Mouse (Mus musculus) hindbrain, embryonic 13.5 days (tissue): ENCODE results near the gene Zfp619. TPM values are rescaled to one million over a fixed set of nuclear protein-coding genes. Genes with fewer than 3 reads are reported as not detected.
A peak's percentile ranks its signal among the peaks of the same experiment; 100 is the strongest.
"Not testable (repeated sequence)": the region's sequence is repeated elsewhere in the genome, so short reads cannot be mapped to it uniquely, and the experiment has no call there.

Source experiments
- ATAC-seq: fragments of 200-750 bp; cut with Nextera tagmentation; 2 replicates; pipeline ENCODE4 v1.8.0; 2017; ENCODE audit warnings: moderate TSS enrichment; ENCODE audit not compliant: low FRiP score
- H3K27ac ChIP-seq: fragments of 300-500 bp; sonication (generic); 2 replicates; pipeline ENCODE4 v1.5.1; 2015; ENCODE audit warnings: inconsistent platforms, mild to moderate bottlenecking, moderate library complexity
- H3K27me3 ChIP-seq: fragments of 300-500 bp; sonication (generic); 2 replicates; pipeline ENCODE4 v1.6.1; 2015; ENCODE audit warnings: mild to moderate bottlenecking, inconsistent platforms
- H3K36me3 ChIP-seq: fragments of 300-500 bp; sonication (generic); 2 replicates; pipeline ENCODE4 v1.6.1; 2015; ENCODE audit warnings: mild to moderate bottlenecking, inconsistent platforms
- H3K4me1 ChIP-seq: fragments of 300-500 bp; sonication (generic); replicated peaks from 2 replicates; pipeline ENCODE4 v1.6.1; 2015; ENCODE audit warnings: inconsistent platforms
- H3K4me2 ChIP-seq: fragments of 300-500 bp; sonication (generic); 2 replicates; pipeline ENCODE4 v1.6.1; 2015; ENCODE audit warnings: inconsistent platforms, mild to moderate bottlenecking, moderate library complexity
- H3K4me3 ChIP-seq: fragments of 300-500 bp; sonication (generic); 2 replicates; pipeline ENCODE4 v1.5.1; 2015; ENCODE audit warnings: mild to moderate bottlenecking, inconsistent platforms
- H3K9ac ChIP-seq: fragments of 300-500 bp; sonication (generic); 2 replicates; pipeline ENCODE4 v1.6.1; 2015; ENCODE audit warnings: mild to moderate bottlenecking, inconsistent platforms
- H3K9me3 ChIP-seq: fragments of 300-500 bp; sonication (generic); 2 replicates; pipeline ENCODE4 v1.6.1; 2016; ENCODE audit warnings: inconsistent platforms
- WGBS: fragments of 180-500 bp; shearing (Covaris S2); methylation state at CpG from one replicate; pipeline ENCODE4 v1.1.7; 2015; 5-methylcytosine and 5-hydroxymethylcytosine counted together
- polyA plus RNA-seq: library from polyadenylated mRNA; unstranded; fragments of >200 nt; fragmentation: Nextera tagmentation; extraction: Ambion mirVana; gene quantifications from 2 replicates; pipeline ENCODE4 v1.2.1, GENCODE M21; 2015

Zfp619 gene
- polyA plus RNA-seq, 1 experiment from 2014 or later, result 2.9 TPM

DNA sequence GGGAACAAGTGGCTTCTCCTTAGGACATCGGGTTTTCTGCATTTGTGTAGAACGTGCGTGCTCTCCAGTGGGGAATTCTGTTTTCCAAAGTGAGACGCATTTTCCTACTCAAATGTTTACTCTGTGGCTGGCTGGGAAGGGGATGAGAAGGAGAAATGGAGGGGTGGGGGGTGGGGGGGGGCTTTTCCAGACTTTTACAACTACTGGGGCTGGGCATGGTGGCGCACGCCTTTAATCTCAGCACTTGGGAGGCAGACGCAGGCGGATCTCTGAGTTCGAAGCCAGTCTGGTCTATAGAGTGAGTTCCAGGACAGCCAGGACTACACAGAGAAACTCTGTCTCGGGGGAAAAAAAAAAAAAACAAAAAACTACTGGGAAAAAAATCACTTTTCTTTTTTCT, 27.6 kb downstream of the Zfp619 start:
- no peak for ATAC-seq
- Histone ChIP-seq H3K9ac (peak overlapping the region; percentile 77), H3K9me3 (no peaks in the 10 kb centered on the region), H3K27ac (peak overlapping the region; percentile 89), H3K36me3 (peaks cover 4% of the 10 kb centered on the region), H3K27me3 (no peaks in the 10 kb centered on the region), H3K4me3 (peak overlapping the region; percentile 46), H3K4me2 (peak overlapping the region; percentile 66), H3K4me1 (peaks cover 12% of the 10 kb centered on the region; the same call in 1 of the 2 replicates)
- 48% methylated on average over 10 of the region's 10 CpGs for WGBS

GRCm38 (mm10) chr7:39549336-39549735, 31.8 kb downstream of the Zfp619 start:
- Histone ChIP-seq H3K4me1 (peaks cover 21% of the 10 kb centered on the region), H3K27ac (no peak overlapping the region), H3K36me3 (no peaks in the 10 kb centered on the region; the same call in 1 of the 2 replicates), H3K4me3 (no peak overlapping the region), H3K9ac (no peak overlapping the region), H3K9me3 (no peaks in the 10 kb centered on the region), H3K27me3 (no peaks in the 10 kb centered on the region), H3K4me2 (no peak overlapping the region)
- ATAC-seq, result no peak
- WGBS, result 74% methylated on average over 2 of the region's 2 CpGs

DNA sequence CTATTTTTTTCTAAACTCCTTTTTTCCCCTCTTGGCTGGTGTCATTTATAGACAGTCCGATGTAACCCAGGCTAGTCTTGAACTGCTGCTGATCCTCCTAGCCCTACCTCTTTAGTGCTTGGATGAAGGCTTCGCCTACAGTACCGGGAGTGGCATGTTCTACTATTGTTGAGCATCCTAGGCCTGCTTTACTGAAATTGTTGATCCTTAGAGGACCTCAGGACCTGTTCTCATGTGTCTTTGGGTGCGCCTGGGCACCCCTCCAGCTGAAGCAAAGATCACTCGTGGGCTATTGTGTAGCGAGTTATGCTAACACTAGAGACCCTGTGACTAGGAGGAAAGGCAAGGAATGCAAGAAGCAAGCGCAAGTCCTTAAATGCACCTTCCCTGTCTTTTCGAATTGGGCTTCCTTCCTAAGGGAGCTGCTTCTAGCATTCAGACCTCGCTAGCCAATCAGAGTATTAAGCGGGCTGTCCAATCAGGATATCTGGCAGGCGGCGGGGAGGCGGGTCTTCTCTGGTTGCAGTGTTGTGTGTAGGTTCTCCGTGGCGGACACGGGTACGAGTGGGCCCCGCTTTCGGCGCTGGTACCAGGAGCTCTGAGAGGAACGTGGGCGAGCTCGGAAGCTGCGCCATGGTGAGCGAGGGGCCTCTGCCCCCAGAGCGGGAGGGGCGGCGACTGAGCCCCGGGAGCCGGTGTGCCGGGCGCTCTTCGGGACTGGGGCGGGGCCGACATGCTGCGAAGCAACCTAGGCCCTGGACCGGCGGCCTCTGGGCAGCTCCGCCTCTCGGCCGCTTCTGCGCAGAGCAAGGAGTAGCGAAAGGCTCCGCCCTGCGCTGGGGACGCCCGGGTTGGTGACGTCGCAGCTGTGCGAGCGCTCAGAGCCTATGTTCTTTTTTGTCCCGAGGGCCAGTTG, 34.7 kb downstream of the Zfp619 start:
- ATAC-seq, result peak; percentile 100
- H3K9ac ChIP-seq, result peak overlapping the region; percentile 83
- H3K4me2 ChIP-seq, result peak overlapping the region; percentile 63
- no peaks in the 10 kb centered on the region for H3K9me3 ChIP-seq
- peaks cover 12% of the 10 kb centered on the region for H3K36me3 ChIP-seq
- WGBS, result 3% methylated on average over 52 of the region's 52 CpGs
- peak overlapping the region; percentile 97 for H3K27ac ChIP-seq
- peaks cover 18% of the 10 kb centered on the region for H3K4me1 ChIP-seq
- H3K4me3 ChIP-seq, result peak overlapping the region; percentile 65
- no peaks in the 10 kb centered on the region for H3K27me3 ChIP-seq

- H3K36me3 ChIP-seq, result peaks cover 13% of the 10 kb centered on the region
- WGBS, result 23% methylated on average over 5 of the region's 5 CpGs
- ATAC-seq, result no peak
- peaks cover 18% of the 10 kb centered on the region for H3K4me1 ChIP-seq
- no peaks in the 10 kb centered on the region for H3K27me3 ChIP-seq
- peak overlapping the region; percentile 65 for H3K4me3 ChIP-seq
- peak overlapping the region; percentile 83; the same call in 1 of the 2 replicates for H3K9ac ChIP-seq
- H3K4me2 ChIP-seq, result peak overlapping the region; percentile 63
- no peak overlapping the region for H3K27ac ChIP-seq
- H3K9me3 ChIP-seq, result no peaks in the 10 kb centered on the region
Measured at GRCm38 (mm10) chr7:39552993-39553392, 35.4 kb downstream of the Zfp619 start.

GRCm38 (mm10) chr7:39553871-39554270, 36.3 kb downstream of the Zfp619 start:
- H3K4me2 ChIP-seq, result no peak overlapping the region; the same call in 1 of the 2 replicates

DNA sequence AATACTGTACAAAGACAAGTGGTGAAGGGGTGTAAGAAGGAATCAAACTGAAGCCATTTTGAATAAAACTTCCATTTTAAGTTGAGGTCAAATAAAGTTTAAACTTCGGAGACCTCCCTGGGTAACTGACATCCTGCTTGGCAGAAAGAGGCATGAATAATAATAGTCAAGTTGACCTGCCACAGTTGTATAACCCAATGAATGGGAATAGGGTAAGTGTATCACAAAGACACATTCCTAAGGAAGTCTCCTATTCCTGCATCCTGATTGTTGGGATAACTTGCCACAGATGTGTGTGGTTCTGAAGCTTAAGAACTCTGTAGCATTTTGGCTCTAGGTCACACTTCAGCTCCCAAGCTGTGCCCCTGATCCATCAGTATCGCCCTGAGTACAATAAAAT, 62.5 kb downstream of the Zfp619 start:
- H3K9ac ChIP-seq, result no peak overlapping the region
- H3K4me3 ChIP-seq, result no peak overlapping the region
- no peak for ATAC-seq
- H3K36me3 ChIP-seq, result no peaks in the 10 kb centered on the region; the same call in 1 of the 2 replicates
- WGBS, result 78% methylated on average over 2 of the region's 2 CpGs
- H3K27ac ChIP-seq, result no peak overlapping the region
- H3K4me1 ChIP-seq, result no peaks in the 10 kb centered on the region
- H3K4me2 ChIP-seq, result no peak overlapping the region
- no peaks in the 10 kb centered on the region for H3K9me3 ChIP-seq
- H3K27me3 ChIP-seq, result no peaks in the 10 kb centered on the region

More at GRCm38 (mm10) chr7:39553871-39554270, 36.3 kb downstream of the Zfp619 start:
- H3K4me3 ChIP-seq, result no peak overlapping the region
- no peak overlapping the region for H3K9ac ChIP-seq
- no peaks in the 10 kb centered on the region for H3K27me3 ChIP-seq
- 88% methylated on average over 4 of the region's 4 CpGs for WGBS
- H3K4me1 ChIP-seq, result peaks cover 18% of the 10 kb centered on the region
- no peak overlapping the region for H3K27ac ChIP-seq
- peaks cover 17% of the 10 kb centered on the region for H3K36me3 ChIP-seq
- H3K9me3 ChIP-seq, result no peaks in the 10 kb centered on the region
- ATAC-seq, result no peak

- Histone ChIP-seq H3K4me2 (no peak overlapping the region), H3K4me1 (no peaks in the 10 kb centered on the region), H3K9ac (no peak overlapping the region), H3K27ac (no peak overlapping the region), H3K4me3 (no peak overlapping the region), H3K36me3 (no peaks in the 10 kb centered on the region; the same call in 1 of the 2 replicates), H3K9me3 (no peaks in the 10 kb centered on the region), H3K27me3 (no peaks in the 10 kb centered on the region)
- WGBS, result 92% methylated on average over 2 of the region's 2 CpGs
- no peak for ATAC-seq
Measured at GRCm38 (mm10) chr7:39580601-39581000, 63.0 kb downstream of the Zfp619 start.

- H3K36me3 ChIP-seq, H3K9ac ChIP-seq, H3K4me1 ChIP-seq, H3K27me3 ChIP-seq, H3K9me3 ChIP-seq, ATAC-seq, H3K4me3 ChIP-seq, H3K4me2 ChIP-seq, H3K27ac ChIP-seq: not testable (repeated sequence)
- WGBS, result 65% methylated on average over 6 of the region's 6 CpGs
Measured at GRCm38 (mm10) chr7:39586834-39587233, 69.3 kb downstream of the Zfp619 start.

- no peaks in the 10 kb centered on the region for H3K36me3 ChIP-seq
- H3K4me3 ChIP-seq, result peak overlapping the region; percentile 46
- 70% methylated on average over 1 of the region's 1 CpGs for WGBS
- H3K27ac ChIP-seq, result peak overlapping the region; percentile 87
- peak; percentile 8; the same call in 1 of the 2 replicates for ATAC-seq
- no peak overlapping the region for H3K9ac ChIP-seq
- H3K9me3 ChIP-seq, result no peaks in the 10 kb centered on the region
- H3K27me3 ChIP-seq, result no peaks in the 10 kb centered on the region; the same call in 1 of the 2 replicates
- peak overlapping the region; percentile 52 for H3K4me2 ChIP-seq
- no peaks in the 10 kb centered on the region for H3K4me1 ChIP-seq
Measured at GRCm38 (mm10) chr7:39588037-39588436, 70.5 kb downstream of the Zfp619 start.

GRCm38 (mm10) chr7:39588471-39589041, 71.0 kb downstream of the Zfp619 start:
- Histone ChIP-seq H3K9ac (peak overlapping the region; percentile 72), H3K4me3 (peak overlapping the region; percentile 46), H3K4me2 (peak overlapping the region; percentile 52), H3K27ac (peak overlapping the region; percentile 87)
- H3K36me3 ChIP-seq, H3K27me3 ChIP-seq, H3K4me1 ChIP-seq, H3K9me3 ChIP-seq: not testable (repeated sequence)
- under 1% methylated on average over 41 of the region's 62 CpGs for WGBS
- peak; percentile 93 for ATAC-seq

- H3K9ac ChIP-seq, result peak overlapping the region; percentile 72; the same call in 1 of the 2 replicates
- H3K27ac ChIP-seq, result peak overlapping the region; percentile 87
- peak overlapping the region; percentile 46 for H3K4me3 ChIP-seq
- peak overlapping the region; percentile 52 for H3K4me2 ChIP-seq
- peak; percentile 58 for ATAC-seq
- H3K27me3 ChIP-seq, H3K9me3 ChIP-seq, H3K36me3 ChIP-seq, H3K4me1 ChIP-seq: not testable (repeated sequence)
- 41% methylated on average over 7 of the region's 7 CpGs for WGBS
Measured at GRCm38 (mm10) chr7:39589044-39589443, 71.5 kb downstream of the Zfp619 start.
